Mouse (Mus musculus): Measurements from ENCODE around the gene Sec23ip. TPM values are rescaled to one million over a fixed set of nuclear protein-coding genes. Genes with fewer than 3 reads are reported as not detected.

Gene Sec23ip
- total and polyA plus RNA-seq, 3 experiments = 16.0 to 40.1 (median 19.3) TPM

GRCm38 (mm10) chr7:128748758-128749157 lies 4.0 kb downstream of the Sec23ip start:
- dilution Hi-C loops (cut with MboI; ENCODE audit: extremely low pct_ligation_motif_present, extremely low pct_unique_long_range_greater_than_20kb, low sequenced_read_pairs) (no loop called here), in situ Hi-C loops (cut with MboI; ENCODE audit: low pct_ligation_motif_present, low pct_unique_long_range_greater_than_20kb, low sequenced_read_pairs) (no loop called here)
- H3K4me3 ChIP-seq (replicated peaks in 1 of 3; ENCODE audit: low read depth in 2 of 3, low read length in 2 of 3, poor library complexity in 1 of 3) = no peak overlapping the region
- peaks cover 6 to 30% of the 10 kb centered on the region in 2 experiments for H3K4me1 ChIP-seq (ENCODE audit: control insufficient read depth in 1 of 2, insufficient read depth in 2 of 2)
- no peak overlapping the region for H3K4me2 ChIP-seq (ENCODE audit: insufficient read depth, low read depth, poor library complexity, severe bottlenecking)
- peaks cover 28 to 64% of the 10 kb centered on the region in 2 experiments for H3K36me3 ChIP-seq (replicated peaks in 1 of 2; ENCODE audit: control insufficient read depth in 1 of 2, insufficient read depth in 1 of 2, low read length in 1 of 2)
- H3K9ac ChIP-seq (ENCODE audit: insufficient read depth, low read depth) = no peak overlapping the region
- TF ChIP-seq RCOR1 (conservative IDR thresholded peaks at IDR 0.05; ENCODE audit: low read depth, low read length) = no peak
- TF ChIP-seq POLR2A (IDR thresholded peaks at IDR 0.05; ENCODE audit: low read depth, low read length) = no peak
- no peak for TF ChIP-seq TCF12 (IDR thresholded peaks at IDR 0.05; ENCODE audit: low read depth, low read length)
- no peak for TF ChIP-seq HCFC1 (IDR thresholded peaks at IDR 0.05; ENCODE audit: low read depth, low read length)
- no peak for TF ChIP-seq MAX (IDR thresholded peaks at IDR 0.05; ENCODE audit: low read length)
- TF ChIP-seq KAT2A (IDR thresholded peaks at IDR 0.05; ENCODE audit: insufficient replicate concordance, low read length) = no peak
- TF ChIP-seq RAD21 (IDR thresholded peaks at IDR 0.05; ENCODE audit: low read depth, low read length) = no peak
- no peak for TF ChIP-seq POLR2AphosphoS2 (IDR thresholded peaks at IDR 0.05; ENCODE audit: low read depth, low read length)
- no peak for TF ChIP-seq MAFK (IDR thresholded peaks at IDR 0.05; ENCODE audit: insufficient replicate concordance, low read length)
- TF ChIP-seq GABPA (IDR thresholded peaks at IDR 0.05; ENCODE audit: insufficient replicate concordance, low read depth, low read length) = no peak
- TF ChIP-seq TBP (conservative IDR thresholded peaks at IDR 0.05; ENCODE audit: low read depth, low read length) = no peak
- no peak for TF ChIP-seq USF2 (conservative IDR thresholded peaks at IDR 0.05; ENCODE audit: low read depth, low read length)
- no peak for TF ChIP-seq NRF1 (IDR thresholded peaks at IDR 0.05; ENCODE audit: low read depth, low read length)
- TF ChIP-seq CTCF (conservative IDR thresholded peaks at IDR 0.05 in 1 of 2, IDR thresholded peaks at IDR 0.05 in 1 of 2; ENCODE audit: low read depth in 2 of 2, low read length in 2 of 2) = no peak
- TF ChIP-seq ETS1 (conservative IDR thresholded peaks at IDR 0.05; ENCODE audit: low read depth, low read length) = no peak
- no peak for TF ChIP-seq MEF2A (IDR thresholded peaks at IDR 0.05; ENCODE audit: borderline replicate concordance, low read depth, low read length)
- DNase-seq (ENCODE audit: extremely low read depth) = no peak
- H3K27me3 ChIP-seq (replicated peaks) = no peaks in the 10 kb centered on the region
- peaks cover 44% of the 10 kb centered on the region for H3K79me2 ChIP-seq (replicated peaks; ENCODE audit: control insufficient read depth, extremely low read depth, insufficient read depth, poor library complexity, severe bottlenecking)
- no peaks in the 10 kb centered on the region for H3K9me3 ChIP-seq (replicated peaks; ENCODE audit: low read length)
- no peak overlapping the region for H3K27ac ChIP-seq (ENCODE audit: insufficient read depth, low read depth)

- peaks cover 40% of the 10 kb centered on the region for H3K79me2 ChIP-seq (replicated peaks; ENCODE audit: control insufficient read depth, extremely low read depth, insufficient read depth, poor library complexity, severe bottlenecking)
- no peak overlapping the region for H3K4me2 ChIP-seq (ENCODE audit: insufficient read depth, low read depth, poor library complexity, severe bottlenecking)
- in situ Hi-C loops (cut with MboI; ENCODE audit: low pct_ligation_motif_present, low pct_unique_long_range_greater_than_20kb, low sequenced_read_pairs) (loop anchor here (25.0 kb wide), 1 partner anchor 1762 kb away; the partner anchor contains the start of gene Ate1), dilution Hi-C loops (cut with MboI; ENCODE audit: extremely low pct_ligation_motif_present, extremely low pct_unique_long_range_greater_than_20kb, low sequenced_read_pairs) (no loop called here)
- no peak overlapping the region for H3K27ac ChIP-seq (ENCODE audit: insufficient read depth, low read depth)
- peaks cover 6 to 23% of the 10 kb centered on the region in 2 experiments for H3K4me1 ChIP-seq (ENCODE audit: control insufficient read depth in 1 of 2, insufficient read depth in 2 of 2)
- H3K9ac ChIP-seq (ENCODE audit: insufficient read depth, low read depth) = no peak overlapping the region
- H3K4me3 ChIP-seq (replicated peaks in 1 of 3; ENCODE audit: low read depth in 2 of 3, low read length in 2 of 3, poor library complexity in 1 of 3) = no peak overlapping the region
- no peak for DNase-seq (ENCODE audit: extremely low read depth)
- H3K36me3 ChIP-seq (replicated peaks in 1 of 2; ENCODE audit: control insufficient read depth in 1 of 2, insufficient read depth in 1 of 2, low read length in 1 of 2) = peaks cover 43 to 80% of the 10 kb centered on the region in 2 experiments
- H3K27me3 ChIP-seq (replicated peaks) = no peaks in the 10 kb centered on the region
- no peaks in the 10 kb centered on the region for H3K9me3 ChIP-seq (replicated peaks; ENCODE audit: low read length)
- no peak for TF ChIP-seq POLR2A (IDR thresholded peaks at IDR 0.05; ENCODE audit: low read depth, low read length)
- no peak for TF ChIP-seq ETS1 (conservative IDR thresholded peaks at IDR 0.05; ENCODE audit: low read depth, low read length)
- no peak for TF ChIP-seq JUN (IDR thresholded peaks at IDR 0.05; ENCODE audit: insufficient read depth, low read depth, low read length)
- TF ChIP-seq JUND (conservative IDR thresholded peaks at IDR 0.05; ENCODE audit: low read depth, low read length) = no peak
- no peak for TF ChIP-seq MAFK (IDR thresholded peaks at IDR 0.05; ENCODE audit: insufficient replicate concordance, low read length)
- TF ChIP-seq GABPA (IDR thresholded peaks at IDR 0.05; ENCODE audit: insufficient replicate concordance, low read depth, low read length) = no peak
- no peak for TF ChIP-seq MAZ (IDR thresholded peaks at IDR 0.05; ENCODE audit: low read depth, low read length)
- no peak for TF ChIP-seq IRF4 (IDR thresholded peaks at IDR 0.05; ENCODE audit: low read depth, low read length)
- TF ChIP-seq PAX5 (IDR thresholded peaks at IDR 0.05; ENCODE audit: low read length) = no peak
- no peak for TF ChIP-seq ZKSCAN1 (IDR thresholded peaks at IDR 0.05; ENCODE audit: borderline replicate concordance, low read depth, low read length)
- no peak for TF ChIP-seq UBTF (IDR thresholded peaks at IDR 0.05; ENCODE audit: low read depth, low read length)
- no peak for TF ChIP-seq EP300 (IDR thresholded peaks at IDR 0.05; ENCODE audit: low read length)
- no peak for TF ChIP-seq ZMIZ1 (IDR thresholded peaks at IDR 0.05; ENCODE audit: low read depth, low read length)
- no peak for TF ChIP-seq HCFC1 (IDR thresholded peaks at IDR 0.05; ENCODE audit: low read depth, low read length)
These were observed 5.6 kb downstream of the Sec23ip start for GRCm38 (mm10) chr7:128750296-128750695.

All from CH12.LX (cell line).